Mouse (Mus musculus) myocyte (in vitro differentiated cells): Measurements from ENCODE around the gene Ralgps1.

Experiments
- E2F4 ChIP-seq: IDR thresholded peaks from one replicate; pipeline ENCODE4 v1.6.1; 2011; ENCODE audit warnings: mild to moderate bottlenecking, control low read depth, moderate library complexity; ENCODE audit not compliant: insufficient read depth
- MAX ChIP-seq: IDR thresholded peaks from one replicate; pipeline ENCODE4 v1.6.1; 2011; ENCODE audit warnings: low read depth, mild to moderate bottlenecking, control low read depth
- MYOD1 ChIP-seq, 3 experiments: IDR thresholded peaks; one replicate each; pipeline ENCODE4 v1.6.1; 2011; ENCODE audit warnings: control low read depth in 2 of 3, low read depth in 2 of 3, mild to moderate bottlenecking in 2 of 3, moderate library complexity in 1 of 3; ENCODE audit not compliant: insufficient read length in 2 of 3, control insufficient read depth in 1 of 3
- POLR2A ChIP-seq: IDR thresholded peaks from one replicate; pipeline ENCODE4 v1.6.1; 2011; ENCODE audit warnings: low read depth, mild to moderate bottlenecking, control low read depth, moderate library complexity; ENCODE audit not compliant: insufficient read length
- POLR2AphosphoS2 ChIP-seq: IDR thresholded peaks from one replicate; pipeline ENCODE4 v1.6.1; 2011; ENCODE audit warnings: low read depth, control low read depth; ENCODE audit not compliant: insufficient read length
- REST ChIP-seq: IDR thresholded peaks from one replicate; pipeline ENCODE4 v1.6.1; 2011; ENCODE audit warnings: mild to moderate bottlenecking, control low read depth, moderate library complexity; ENCODE audit not compliant: insufficient read depth, insufficient read length
- SRF ChIP-seq: IDR thresholded peaks from one replicate; pipeline ENCODE4 v1.6.1; 2011; ENCODE audit warnings: low read depth; ENCODE audit not compliant: control insufficient read depth, insufficient read length
- TCF12 ChIP-seq: IDR thresholded peaks from one replicate; pipeline ENCODE4 v1.6.1; 2011; ENCODE audit warnings: mild to moderate bottlenecking, control low read depth; ENCODE audit not compliant: poor library complexity, insufficient read depth, severe bottlenecking
- USF1 ChIP-seq: IDR thresholded peaks from one replicate; pipeline ENCODE4 v1.6.1; 2011; ENCODE audit warnings: low read depth, mild to moderate bottlenecking, control low read depth, moderate library complexity

GRCm38 (mm10) chr2:33246841-33247240 is 124.4 kb downstream of the Ralgps1 start:
- TF ChIP-seq POLR2AphosphoS2 (no peak), TCF12 (no peak), USF1 (no peak), REST (no peak), E2F4 (no peak), POLR2A (no peak), MYOD1 (IDR thresholded peaks at IDR 0.05; ENCODE audit: control insufficient read depth in 1 of 3, insufficient read length in 2 of 3, low read depth in 2 of 3) (no peak), MAX (no peak), SRF (no peak)
